Mouse (Mus musculus) heart, postnatal 0 days (tissue): ENCODE data around the gene Pcsk7.

Source experiments
- CTCF ChIP-seq: IDR thresholded peaks from 2 replicates; pipeline ENCODE4 v1.5.1; 2016; ENCODE audit warnings: antibody characterized with exemption, control low read depth, low read depth
- EP300 ChIP-seq: IDR thresholded peaks from 2 replicates; pipeline ENCODE4 v1.6.1; 2016; ENCODE audit warnings: antibody characterized with exemption, low read depth

- TF ChIP-seq CTCF: no peak
- TF ChIP-seq EP300: no peak
Measured at GRCm38 (mm10) chr9:45861813-45862212, 44.5 kb upstream of the Pcsk7 start.
